Mouse (Mus musculus) ovary, postnatal 36 days (tissue): ENCODE measurements around the gene Pard3.
"Not testable (repeated sequence)": the region's sequence is repeated elsewhere in the genome, so short reads cannot be mapped to it uniquely, and the experiment has no call there.

Experiments used
- DNase-seq: peaks from one replicate; pipeline ENCODE4 v3.0.0; 2022; ENCODE audit warnings: low spot score, mixed read lengths

The Pard3 gene

DNA sequence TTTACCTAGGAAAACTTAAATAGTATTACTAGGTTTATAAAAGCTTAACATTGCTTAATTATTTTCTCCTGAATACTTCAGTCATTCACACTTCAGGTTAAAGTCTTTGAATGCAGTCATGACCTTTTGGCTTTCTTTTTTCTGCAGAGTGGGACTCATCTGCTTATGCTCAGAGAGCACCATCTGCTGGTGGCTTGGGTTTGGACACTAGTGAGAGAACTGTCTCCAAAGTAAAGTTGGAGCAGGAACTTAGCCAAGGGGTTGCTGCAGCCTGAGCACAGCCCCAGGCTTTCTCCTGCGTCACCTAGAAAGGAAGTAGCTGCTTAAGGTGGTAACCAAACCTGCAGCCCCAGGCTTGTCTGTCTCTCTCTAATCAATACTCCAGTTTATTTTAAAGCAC lies 75.5 kb downstream of the Pard3 start:
- DNase-seq, result peak; percentile 72

DNA sequence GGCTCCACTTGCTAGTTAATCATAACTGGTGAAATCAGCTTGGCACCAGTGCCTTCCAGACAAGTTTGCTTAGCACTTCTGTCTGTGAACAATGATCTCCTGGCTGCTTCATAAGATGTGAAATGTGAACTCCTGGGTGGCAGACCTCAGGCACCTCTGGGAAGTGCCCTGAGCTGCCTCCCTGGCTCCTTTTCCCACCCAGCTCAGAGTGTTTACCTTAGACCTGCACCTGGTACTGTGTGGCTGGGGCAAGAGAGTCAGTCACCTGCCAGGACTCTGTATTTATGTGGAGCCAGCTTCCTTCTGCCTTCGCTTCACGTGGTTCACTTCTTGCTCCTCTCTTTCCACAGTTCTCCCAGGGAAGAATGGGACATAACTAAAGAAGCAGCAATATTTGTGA lies 77.3 kb downstream of the Pard3 start:
- no peak for DNase-seq

DNA sequence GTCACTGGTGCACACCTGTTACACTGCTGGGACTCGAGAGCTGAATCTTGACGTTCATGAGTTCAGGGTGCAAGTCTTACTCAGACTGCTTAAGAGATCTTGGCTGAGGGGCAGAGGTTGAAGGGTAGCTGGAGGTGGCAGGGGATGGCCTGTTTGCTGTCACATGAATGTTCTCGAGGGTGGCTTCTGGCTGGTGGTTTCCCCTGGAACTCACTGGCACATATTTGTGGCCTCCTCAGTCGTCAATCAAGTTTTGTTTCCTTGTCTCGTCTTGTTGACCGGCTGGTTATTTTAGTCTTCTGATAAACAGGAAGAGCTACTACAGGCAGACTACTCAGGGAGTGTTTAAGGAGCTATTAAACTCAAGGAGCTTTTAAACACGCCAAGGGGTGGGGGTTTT lies 79.9 kb downstream of the Pard3 start:
- no peak for DNase-seq

DNA sequence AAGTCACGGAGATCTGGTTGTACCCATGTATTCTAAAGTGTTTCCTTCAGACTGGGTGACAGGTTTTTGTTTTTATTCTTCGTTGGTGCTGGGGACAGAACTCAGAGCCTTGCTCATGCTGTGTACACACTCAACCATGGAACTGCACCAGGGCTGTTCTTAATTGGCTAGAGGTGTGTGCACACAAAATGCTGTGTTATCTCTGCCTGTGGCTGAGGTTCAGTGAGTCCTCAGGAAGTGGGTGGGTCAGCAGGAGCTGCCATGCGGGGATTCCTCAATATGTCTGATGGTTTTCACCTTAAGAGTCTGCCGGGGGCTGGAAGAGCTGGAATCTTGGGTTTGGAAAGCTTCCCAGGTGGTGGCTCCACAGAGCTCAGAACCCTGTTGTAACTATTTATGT lies 80.9 kb downstream of the Pard3 start:
- DNase-seq, result no peak

GRCm38 (mm10) chr8:127145135-127145534 lies 81.4 kb downstream of the Pard3 start:
- no peak for DNase-seq

DNA sequence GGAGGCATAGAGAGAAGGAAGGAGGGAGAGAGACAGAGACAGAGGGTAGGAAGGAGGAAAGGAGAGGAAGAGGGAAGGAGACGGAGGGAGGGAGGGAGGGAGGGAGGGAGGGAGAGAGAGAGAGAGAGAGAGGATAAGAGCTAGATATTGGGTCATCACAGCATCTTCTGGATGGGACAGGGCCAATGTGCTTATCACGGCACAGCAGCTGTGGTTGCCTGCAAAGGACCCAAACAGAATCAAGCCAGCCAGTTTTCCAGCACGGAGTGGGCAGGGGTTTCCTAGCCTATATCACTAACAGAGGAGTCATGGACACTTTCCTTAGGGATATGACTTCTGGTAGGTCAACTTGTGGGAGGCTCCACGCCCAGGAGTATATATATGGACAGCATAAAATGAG lies 82.4 kb downstream of the Pard3 start:
- no peak for DNase-seq

DNA sequence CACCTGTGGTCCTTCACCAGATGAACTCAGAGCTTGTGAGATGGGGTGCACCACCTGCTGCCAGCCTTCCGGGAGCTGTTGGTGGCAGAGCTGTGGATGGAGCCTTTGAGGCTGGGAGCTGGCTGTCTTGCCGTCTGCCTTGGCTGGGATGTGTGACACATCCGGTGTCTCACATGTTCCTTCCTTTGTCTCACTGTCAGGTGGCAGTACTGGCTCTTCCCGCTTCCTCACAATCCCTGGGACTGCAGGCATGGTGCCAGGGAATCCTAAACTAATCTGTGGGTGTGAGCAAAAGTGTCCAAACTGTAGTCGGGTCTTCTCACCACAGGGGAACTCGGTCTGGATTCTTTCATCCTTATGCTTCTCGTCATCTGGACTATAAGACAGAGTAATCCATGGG lies 85.1 kb downstream of the Pard3 start:
- no peak for DNase-seq

GRCm38 (mm10) chr8:127150645-127151044 lies 87.0 kb downstream of the Pard3 start:
- no peak for DNase-seq

DNA sequence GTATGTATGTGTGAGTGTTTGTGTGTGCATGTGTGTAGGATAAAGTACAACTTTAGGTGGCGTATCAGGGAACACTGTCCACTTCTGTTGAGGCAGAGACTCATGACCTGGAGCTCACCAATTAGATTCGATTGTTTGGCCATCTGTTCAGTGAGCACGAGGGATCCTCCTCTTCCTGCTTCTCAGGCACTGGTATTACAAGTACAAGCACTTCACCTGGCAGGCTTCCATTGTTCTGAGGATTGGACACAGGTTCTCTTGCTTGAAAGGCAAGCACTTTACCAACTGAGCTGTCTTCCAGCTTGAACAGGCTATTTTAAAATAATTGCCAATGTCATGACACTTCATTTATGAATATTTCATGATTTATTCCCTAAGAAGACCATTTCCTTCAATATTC lies 88.0 kb downstream of the Pard3 start:
- DNase-seq, result no peak

GRCm38 (mm10) chr8:127157087-127157486 lies 93.4 kb downstream of the Pard3 start:
- DNase-seq, result peak; percentile 20

DNA sequence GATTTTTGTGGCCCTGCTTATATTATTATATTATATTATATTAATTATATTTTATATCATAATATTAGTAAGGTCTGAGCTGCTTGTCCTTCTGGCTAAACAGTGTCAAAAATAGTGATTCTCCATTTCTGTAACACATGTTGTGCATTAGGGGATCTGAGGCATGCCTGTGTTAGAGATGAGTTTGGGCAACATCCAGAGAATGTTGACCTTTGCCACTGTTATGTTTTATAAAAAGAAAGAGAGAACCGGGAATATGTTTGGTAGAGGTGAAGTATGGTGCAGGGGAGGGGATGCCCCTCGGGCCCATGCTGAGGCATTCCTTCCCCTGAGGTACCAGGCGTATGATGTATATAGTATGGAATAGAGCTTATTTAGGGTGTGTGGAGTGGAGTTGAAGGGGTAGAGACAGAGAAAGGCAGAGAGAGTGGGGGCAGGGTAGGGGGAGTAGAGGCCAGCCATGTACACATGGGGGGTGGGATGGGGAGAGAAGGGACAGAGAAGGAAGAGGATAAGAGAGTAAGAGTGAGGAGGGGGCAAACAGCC lies 95.8 kb downstream of the Pard3 start:
- DNase-seq, result no peak

DNA sequence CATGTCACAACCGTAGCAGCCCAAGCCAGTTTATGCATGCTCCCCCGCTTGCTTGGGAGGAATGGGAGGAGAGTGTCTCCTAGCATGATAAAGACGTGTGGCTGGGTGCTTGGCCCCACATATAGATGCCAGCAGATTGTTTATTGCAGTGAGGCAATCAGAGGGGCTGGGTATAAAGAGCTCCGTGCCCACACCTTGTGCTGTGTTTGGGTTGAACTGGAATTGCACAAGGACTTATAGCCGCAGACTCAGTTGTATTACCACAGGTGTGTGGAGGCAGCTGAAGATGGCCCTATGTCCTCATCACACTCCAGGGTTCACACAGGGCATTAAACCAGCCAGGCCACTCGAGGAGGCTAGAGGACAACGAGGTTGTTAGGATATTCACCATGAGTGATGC lies 98.2 kb downstream of the Pard3 start:
- no peak for DNase-seq

DNA sequence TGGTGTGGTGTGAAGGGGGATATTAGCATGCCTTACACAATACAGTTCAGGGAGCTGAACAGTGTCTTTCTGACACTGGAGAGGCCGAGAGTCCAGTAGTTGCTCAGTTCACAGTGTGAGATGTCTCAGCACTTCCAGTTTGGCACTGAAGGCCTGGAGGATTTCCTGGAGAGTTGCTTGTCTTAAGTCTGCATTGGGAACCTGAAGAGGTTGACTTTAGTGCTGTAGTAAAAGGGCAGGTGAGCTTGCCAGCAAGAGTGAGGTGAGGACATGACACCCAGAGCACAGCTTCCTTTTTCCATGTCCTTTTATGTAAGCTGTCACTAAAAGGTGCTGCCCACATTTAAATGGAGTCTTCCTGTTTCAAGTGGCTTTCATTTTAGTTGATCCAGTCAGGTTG lies 99.1 kb downstream of the Pard3 start:
- DNase-seq, result no peak

GRCm38 (mm10) chr8:127164326-127165280 lies 100.9 kb downstream of the Pard3 start:
- DNase-seq, result no peak

DNA sequence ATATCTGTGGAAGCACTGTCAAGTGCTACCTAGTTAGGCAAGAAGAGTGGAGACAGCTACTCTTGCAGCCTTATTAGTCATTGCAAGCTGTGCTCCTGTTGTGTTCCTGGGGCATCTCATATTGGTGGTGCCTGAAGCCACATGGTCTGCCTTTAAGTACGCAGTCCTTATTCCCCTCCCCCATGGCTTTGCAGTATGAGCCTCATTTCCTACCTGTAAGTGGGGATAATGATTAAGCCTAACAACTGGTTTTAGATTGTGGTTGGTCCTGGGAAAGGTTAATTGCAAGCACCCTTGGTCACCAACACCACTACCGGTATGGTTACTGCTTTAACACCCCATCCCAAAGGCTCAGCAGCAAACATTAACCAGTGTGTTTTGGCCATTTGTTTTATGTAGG lies 104.8 kb downstream of the Pard3 start:
- no peak for DNase-seq

GRCm38 (mm10) chr8:127169361-127169760 lies 105.7 kb downstream of the Pard3 start:
- no peak for DNase-seq

DNA sequence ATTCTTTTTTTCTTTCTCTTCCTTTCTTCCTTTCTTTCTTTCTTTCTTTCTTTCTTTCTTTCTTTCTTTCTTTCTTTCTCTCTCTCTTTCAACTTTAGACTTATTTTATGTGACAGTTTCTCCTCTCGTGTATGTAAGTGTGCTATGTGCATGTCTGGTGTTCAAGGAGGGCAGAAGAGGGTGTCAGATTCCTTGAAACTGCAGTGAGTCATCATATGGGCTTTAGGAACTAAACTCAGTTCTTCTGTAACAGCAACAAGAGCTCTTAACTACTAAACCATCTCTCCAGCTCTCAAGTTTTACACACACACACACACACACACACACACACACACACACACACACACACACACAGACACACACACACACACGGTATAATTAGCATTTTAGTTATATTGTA lies 106.7 kb downstream of the Pard3 start:
- DNase-seq, result not testable (repeated sequence)

DNA sequence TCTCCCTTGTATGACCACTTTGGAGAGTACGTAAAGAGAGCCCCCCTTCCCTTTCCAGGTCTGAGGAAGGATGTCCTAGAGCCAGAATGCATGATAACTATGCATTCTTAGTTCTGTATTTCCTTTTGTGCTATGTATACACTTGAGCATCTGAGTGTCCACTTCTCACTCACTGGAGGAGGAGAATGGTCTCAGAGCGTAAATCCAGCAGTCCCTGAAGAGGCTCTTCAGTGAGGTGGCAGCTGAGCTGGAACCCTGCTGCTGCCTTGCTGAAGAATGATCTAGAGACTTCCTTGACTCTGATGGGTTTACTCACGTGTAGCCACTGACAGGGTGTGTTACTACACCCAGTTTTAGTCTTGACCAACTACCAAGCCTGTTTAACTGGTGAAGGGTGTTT lies 107.2 kb downstream of the Pard3 start:
- DNase-seq, result no peak

DNA sequence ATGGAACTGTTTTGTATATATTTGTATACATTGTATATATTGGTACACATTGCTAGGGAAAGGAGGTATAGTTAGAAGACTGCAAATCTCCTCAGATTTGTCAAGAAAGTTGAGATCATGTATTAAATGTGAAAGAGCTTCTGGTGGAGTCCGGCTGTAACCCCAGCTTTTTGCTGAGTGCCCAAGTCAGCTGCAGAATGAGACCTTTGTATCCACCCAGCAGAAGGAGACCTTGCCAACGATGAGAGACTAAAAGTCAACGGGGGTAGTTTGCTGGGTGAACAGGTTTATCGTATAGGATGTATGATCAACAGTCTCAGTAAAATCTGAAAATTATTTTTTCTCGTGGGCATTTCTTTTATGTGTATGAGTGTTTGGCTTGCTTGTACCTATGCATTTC lies 109.8 kb downstream of the Pard3 start:
- DNase-seq, result no peak

DNA sequence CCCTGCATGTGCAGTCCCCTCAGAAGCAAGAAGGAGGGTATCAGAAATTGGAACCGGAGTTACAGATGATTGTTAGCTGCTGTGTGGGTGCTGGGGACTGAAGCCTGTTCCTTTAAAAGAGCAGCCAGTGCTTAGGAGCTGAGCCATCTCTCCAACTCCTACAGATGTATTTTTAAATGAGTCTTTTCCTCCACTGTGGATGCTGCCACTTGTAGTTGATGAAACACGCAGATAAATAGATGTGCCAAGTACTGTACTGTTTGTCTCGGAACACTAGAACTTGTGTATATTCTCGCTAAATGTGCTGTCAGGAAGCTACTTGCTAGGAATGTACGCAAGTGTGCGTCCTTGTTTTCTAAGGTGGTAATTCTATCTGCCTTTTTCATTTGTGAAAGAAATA lies 110.7 kb downstream of the Pard3 start:
- DNase-seq, result no peak

- no peak for DNase-seq
These were observed 111.6 kb downstream of the Pard3 start for GRCm38 (mm10) chr8:127175160-127175836.

DNA sequence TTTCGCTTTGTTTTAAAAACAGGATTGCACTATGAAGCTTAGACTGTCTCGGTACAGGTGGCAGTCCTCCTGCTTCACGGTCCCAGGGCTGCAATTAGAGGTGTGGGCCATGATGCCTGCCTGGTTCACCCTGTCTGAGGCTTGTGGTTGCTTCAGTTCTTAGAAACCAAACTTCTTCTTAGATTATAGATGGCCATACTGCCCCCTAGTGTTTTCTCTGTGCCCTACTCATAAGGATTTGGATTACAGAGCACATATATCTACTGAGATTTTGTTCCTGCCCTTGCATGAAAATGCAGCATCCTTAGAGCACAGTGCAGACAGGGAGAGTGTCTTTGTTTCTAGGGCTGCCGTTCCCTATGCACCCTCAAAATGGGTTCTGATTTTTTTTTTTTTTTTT lies 114.9 kb downstream of the Pard3 start:
- no peak for DNase-seq

DNA sequence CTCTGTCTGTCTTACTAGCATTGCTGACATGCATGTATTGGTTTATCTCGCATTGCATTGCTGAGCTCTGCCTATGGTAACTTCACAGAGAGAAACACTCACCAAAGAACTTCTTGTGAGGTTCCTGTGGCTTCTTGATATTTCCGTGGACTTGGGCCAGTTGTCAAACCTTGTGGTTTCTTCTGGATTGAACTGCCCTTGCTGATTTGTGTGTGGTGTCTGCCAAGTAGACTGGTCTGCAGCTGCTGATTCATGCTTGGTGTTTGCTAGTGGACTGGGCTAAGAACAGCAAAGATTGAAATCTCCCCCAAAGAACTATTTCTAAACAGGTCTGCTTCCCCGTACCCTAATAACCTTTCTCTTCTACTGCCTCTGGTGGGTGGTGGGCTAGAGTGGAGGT lies 117.6 kb downstream of the Pard3 start:
- DNase-seq, result no peak
